Mouse (Mus musculus): ENCODE data around the gene Zfp536. TPM values are rescaled to one million over a fixed set of nuclear protein-coding genes. Genes with fewer than 3 reads are reported as not detected.

Zfp536 gene
- polyA plus RNA-seq (2012; rRNA removed): 13.3 and 15.2 TPM in 2 replicates

DNA sequence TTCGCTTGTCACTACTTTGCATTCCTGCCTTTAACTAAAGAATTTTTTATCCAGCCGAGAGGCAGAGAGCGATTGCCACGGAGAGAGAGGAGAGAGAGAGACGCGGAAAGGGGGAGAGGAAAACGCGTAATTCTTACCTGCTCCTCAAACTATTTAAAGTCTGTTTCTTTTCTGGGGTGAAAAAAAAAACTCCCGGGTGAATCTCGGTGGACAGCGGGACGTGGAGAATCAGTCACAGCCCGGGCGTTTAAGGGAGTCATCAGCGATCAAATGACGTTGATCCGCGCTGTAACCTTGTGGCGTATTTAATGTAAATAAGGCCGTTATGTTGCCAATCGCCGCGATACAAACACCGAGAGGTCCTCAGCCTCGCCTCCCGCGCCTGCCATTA lies at the start of gene Zfp536:
Zfp536 (minus strand) TSS at position 330 of the 391 bp plus-strand sequence.

Other genes starting within 250 kb of the Zfp536 start
- 33.5 and 39.0 TPM in 2 replicates for gene Uri1, start 249.9 kb upstream of the Zfp536 start, polyA plus RNA-seq (2012; rRNA removed)

Data from central nervous system, embryonic 11.5 days (tissue).